Mouse (Mus musculus): ENCODE data around the gene Calr.

Calr gene

DNA sequence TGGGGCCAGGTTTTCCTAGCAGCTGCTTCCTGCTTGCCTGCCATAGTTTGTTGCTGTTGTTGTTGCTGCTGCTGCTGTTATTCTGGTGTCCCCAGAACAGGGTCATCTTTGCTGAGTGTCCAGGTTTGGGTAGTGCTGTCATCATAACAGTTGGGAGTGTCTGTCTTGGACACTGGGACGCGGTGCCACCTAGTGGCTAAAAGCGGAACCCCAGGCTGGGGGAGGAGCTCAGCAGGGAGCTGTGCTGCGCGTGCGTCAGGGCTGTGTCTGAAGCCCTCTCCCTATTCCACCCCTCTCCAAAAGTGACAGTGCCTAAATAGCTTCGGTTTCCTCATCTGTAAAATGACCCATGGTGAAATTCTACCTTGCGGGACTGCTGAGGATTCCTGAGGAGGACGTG, 31.2 kb downstream of the Calr start:
- DNase-seq (ENCODE audit: low spot score) = peak; percentile 80

DNA sequence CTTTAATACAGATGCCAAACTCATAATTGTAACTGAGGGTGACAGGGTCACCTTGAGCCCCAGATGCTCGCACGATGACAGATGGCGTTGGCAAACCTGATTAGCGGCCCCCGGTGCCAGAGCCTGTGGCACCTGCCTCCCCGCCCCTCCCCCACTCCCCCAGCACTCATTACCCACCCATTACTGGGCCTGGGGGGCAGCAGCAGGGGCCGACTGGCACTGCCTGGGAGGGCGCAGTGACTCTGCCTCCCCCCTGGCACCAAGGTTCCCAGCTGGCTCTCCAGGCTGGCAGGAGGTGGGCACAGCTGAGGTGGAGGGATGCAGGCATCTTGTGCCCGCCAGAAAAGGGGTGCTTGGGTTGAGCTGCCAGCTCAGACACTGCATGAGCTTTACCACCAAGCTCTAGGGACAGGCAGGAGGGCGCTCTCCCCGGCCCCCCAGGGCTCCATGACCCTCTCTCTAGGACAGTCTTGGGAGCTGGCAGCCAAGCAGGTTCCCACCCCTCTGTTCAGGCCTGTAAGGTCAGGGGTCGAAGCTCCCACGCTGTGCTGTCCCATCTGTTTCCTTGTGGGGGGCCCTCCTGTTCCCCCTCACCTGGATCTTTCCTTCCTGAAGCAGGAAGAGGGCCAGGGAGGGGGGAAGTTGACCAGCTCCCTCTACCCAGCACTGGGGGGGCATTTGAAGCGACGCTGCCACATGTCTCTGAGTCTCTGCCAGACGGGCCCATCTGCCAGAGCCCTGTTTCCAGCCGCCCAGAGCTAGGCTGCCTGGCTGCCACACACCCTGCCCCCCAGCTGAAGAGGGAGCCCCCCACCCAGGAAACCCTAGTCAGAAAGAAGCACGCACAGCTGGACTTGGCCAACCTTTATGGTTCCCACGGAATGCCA, 31.9 kb downstream of the Calr start:
- no peak for DNase-seq (ENCODE audit: low spot score)

DNA sequence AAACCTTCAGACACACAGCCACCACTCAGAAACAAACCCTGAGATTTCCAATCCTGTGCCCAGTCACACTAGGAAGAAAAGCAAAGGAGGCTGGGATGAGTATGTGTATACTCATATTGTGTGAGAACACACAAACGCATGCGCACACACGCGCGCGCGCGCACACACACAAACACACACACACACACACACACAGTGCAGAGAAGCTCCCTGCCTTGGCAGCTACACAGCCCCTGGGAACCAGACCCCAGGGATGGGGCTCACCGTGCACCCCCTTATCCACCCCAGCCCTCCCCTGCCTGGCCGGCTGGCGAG, 32.5 kb downstream of the Calr start:
- DNase-seq (ENCODE audit: low spot score) = no peak

- DNase-seq (ENCODE audit: low spot score) = no peak
These were observed 32.9 kb downstream of the Calr start for GRCm38 (mm10) chr8:84813830-84814229.

- DNase-seq (ENCODE audit: low spot score) = peak; percentile 58
These were observed 33.7 kb downstream of the Calr start for GRCm38 (mm10) chr8:84813059-84813458.

- no peak for DNase-seq (ENCODE audit: low spot score)
These were observed 35.4 kb downstream of the Calr start for GRCm38 (mm10) chr8:84811303-84811702.

GRCm38 (mm10) chr8:84810896-84811295, 35.8 kb downstream of the Calr start:
- DNase-seq (ENCODE audit: low spot score) = peak; percentile 58

- no peak for DNase-seq (ENCODE audit: low spot score)
These were observed 36.8 kb downstream of the Calr start for GRCm38 (mm10) chr8:84809941-84810280.

DNA sequence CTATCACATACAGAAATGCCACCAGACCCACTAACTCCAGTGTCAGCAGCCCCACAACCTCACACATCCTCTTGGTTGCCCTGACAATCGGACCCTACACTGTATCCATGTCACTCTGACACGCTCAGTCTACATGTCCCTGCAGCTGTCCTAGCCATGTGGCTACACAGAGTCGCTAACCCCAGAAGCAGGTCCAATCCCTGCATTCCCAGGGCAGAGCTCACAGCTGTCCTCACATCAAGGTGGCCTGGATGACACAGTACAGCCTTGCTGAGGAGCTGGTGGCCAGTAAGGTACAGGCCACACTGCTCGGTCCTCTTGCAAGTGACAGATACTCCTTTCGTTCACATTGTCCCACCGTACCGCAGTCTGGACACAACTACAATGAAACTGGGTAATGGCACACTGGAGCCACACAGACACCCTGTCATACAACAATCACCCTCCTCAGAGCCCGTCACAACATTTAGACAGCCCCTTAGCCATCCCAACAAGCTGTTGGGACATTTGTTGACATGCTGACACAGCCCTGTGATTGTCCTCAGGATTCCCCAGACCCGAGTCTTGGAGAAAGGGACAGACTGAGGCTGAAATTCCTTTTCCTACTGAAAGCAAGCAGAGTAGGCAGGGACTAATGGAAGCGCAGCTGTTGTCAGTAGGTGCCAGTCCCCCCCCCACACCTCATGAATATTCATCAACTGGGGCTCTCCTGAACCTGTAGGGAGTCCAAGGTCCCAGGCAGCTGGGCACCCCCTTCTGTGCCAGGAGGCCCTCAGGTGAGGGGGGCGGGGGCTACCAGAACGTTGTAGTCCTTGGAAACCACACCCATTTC, 37.4 kb downstream of the Calr start:
- no peak for DNase-seq (ENCODE audit: low spot score)

- DNase-seq (ENCODE audit: low spot score) = no peak
These were observed 40.7 kb downstream of the Calr start for GRCm38 (mm10) chr8:84806031-84806430.

DNA sequence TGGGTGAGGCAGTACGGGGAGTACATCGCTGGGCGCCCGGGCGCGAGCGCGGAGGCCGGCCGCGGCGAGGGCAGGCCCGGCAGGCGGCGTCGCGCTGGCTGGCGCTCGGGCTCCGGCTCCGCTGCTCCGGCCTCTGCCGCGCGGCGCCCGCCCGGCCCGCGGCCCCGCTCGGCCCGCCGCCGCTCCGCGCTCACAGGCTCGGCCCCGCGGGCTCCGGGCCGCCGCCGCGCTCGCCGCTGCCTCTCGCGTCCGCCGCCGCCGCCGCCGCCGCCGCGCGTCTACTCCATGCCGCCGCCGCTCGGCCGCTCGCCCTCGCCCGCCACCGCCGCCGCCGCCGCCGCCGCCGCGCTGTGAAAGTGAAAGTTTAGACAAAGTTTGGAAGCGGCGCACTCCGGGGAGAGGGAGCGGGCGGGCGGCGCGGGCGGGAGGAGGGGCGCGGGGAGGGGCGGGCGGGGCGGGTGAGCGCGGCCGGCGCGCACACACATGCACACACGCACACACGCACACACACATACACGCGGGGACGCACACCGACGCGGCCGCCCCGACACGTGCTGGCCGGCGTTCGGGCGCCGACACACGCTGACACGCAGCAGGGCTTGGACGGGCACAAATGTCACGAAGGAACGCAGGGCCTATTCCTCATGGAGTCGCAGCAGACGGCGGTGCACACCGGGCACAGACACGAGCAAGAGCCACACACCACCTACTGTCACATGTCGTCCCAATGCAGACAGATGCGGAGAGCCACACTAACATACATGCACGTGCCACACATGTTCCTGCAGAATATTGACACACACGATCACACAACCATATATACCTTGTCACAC, 46.5 kb downstream of the Calr start, which contains the start of gene Nfix:
Gene Nfix (minus strand): TSS at position 346 of the 833 bp plus-strand sequence.
- no peak for DNase-seq (ENCODE audit: low spot score)

- no peak for DNase-seq (ENCODE audit: low spot score)
These were observed 47.4 kb downstream of the Calr start for GRCm38 (mm10) chr8:84799136-84799931.

GRCm38 (mm10) chr8:84798446-84799135, 48.1 kb downstream of the Calr start:
- DNase-seq (ENCODE audit: low spot score) = no peak

DNA sequence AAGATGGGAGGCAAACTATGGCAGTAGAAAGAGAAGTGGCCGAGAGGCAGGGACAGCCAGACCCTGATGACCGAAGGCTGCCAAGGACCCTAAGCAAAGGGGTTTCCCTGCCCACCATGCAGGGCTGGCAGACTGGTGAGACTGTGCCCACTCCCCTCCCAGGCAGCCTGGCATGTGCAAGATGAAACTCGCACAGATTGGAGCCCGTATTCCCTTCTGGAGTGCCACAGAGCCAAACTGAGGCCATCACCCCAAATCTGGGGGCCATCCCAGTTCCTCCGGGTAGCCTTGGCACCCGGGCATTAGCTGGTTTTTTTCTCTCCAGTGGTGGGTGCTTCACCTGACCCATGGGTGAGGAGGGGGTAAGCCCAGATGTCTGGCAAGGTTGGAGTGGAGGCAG, 48.8 kb downstream of the Calr start:
- DNase-seq (ENCODE audit: low spot score) = no peak

DNA sequence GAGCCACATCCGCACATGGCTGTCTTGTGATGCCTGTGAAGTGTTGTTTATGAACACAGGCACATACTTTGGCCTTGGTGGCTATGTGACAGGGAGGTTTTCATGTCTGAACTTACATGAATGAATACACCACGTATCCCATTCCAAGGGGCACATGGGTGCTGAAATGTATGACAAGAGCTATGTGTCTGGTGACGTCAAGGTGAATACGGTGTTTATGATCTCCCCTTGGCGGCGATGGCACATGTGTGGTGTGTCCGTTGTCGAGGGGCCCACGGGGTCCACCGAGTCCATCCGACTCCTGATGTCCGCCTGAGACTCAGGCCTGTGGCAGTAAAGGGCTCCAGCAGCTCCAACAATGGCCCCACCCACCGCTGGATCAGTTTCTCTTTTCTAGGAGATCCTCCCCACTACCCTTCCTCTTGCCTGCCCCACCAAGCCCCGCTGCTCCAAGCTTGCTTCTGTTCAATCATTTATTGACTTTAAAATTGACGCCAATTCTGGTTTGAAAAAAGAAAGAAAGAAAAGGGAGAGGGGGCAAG, 49.4 kb downstream of the Calr start:
- no peak for DNase-seq (ENCODE audit: low spot score)

DNA sequence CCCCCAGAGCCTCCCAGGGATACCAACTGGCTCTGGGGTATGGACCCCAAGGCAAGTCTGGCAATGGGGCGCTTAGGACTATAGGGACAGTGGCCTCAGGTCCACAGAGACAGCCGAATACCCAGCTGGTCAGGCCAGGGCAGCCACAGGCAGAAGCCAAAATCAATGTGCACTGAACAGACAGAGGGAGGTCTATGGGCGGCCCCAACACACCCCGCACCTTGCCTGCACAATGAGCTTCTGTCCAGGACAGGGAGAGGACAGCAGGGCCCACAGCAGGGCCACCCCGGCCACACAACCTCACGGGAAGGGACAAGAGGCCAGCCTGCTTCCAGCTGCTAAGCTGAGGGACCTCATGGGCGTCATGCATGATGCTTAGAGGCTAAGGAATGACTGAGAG, 52.2 kb downstream of the Calr start:
- DNase-seq (ENCODE audit: low spot score) = no peak

GRCm38 (mm10) chr8:84793791-84794485, 52.8 kb downstream of the Calr start:
- no peak for DNase-seq (ENCODE audit: low spot score)

DNA sequence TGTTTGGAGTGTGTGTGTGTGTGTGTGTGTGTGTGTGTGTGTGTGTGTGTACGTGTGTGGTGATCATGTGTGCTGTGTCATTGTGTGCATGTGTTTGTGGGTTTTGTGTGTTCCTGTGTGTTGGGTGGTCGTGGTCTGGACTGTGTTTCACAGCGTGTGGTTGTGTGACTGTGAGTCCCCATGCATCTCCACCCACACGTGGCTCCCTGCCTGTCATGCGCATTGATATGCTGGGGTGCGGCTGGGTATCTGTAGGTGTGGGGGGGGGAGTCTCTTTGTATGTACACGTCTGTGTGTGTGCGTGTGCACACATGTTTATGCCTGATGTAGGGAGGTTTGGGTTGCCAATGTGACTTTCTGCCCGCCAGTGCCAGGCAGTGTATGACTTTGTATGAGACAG, 53.6 kb downstream of the Calr start:
- DNase-seq (ENCODE audit: low spot score) = no peak

DNA sequence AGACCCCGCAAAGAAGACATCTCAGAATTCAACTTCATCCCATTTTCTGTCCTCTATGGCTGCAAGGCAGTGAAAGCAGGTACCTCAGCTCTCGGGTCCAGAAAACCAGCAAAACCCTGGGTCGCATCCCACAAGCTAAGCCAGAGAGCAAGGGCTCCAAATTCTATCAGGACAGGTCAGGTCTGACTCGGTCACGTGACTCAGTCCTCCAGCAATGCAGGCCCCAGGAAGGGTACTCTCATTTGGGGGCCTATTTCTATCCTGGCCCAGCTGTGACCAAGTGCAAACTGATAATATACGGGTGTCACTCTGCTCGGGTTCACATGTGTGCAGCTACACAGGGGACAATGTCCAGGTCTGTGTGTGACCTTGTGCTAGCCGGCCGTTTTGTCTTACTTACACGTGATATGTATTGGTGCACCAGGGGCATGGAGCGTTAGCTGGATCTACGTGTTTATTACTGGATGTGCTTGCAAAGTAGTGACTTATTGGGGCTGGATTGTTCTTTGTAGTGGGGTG, 54.2 kb downstream of the Calr start:
- no peak for DNase-seq (ENCODE audit: low spot score)

Data from yolk sac, embryonic 10.5 days (tissue).